Mouse (Mus musculus) MEL (cell line): ENCODE results near the gene Mog. TPM values are rescaled to one million over a fixed set of nuclear protein-coding genes. Genes with fewer than 3 reads are reported as not detected.

ENCODE experiments used
- DNase-seq: peaks from one replicate; pipeline ENCODE4 v3.0.0; 2011; ENCODE audit warnings: low read depth, low spot score
- H3K27ac ChIP-seq: 2 replicates; pipeline ENCODE4 v1.5.1; 2012; ENCODE audit warnings: low read depth, mild to moderate bottlenecking, control low read depth, low read length, moderate library complexity; ENCODE audit not compliant: control insufficient read depth
- H3K27me3 ChIP-seq, 2 experiments: fragments of 150-350 bp in 1 of 2; sonication (generic) in 1 of 2; 2 replicates each; pipeline ENCODE4 v1.6.1; 2012; ENCODE audit warnings: low read length in 2 of 2, mild to moderate bottlenecking in 2 of 2, improper control_type of control experiment in 1 of 2, moderate library complexity in 1 of 2; ENCODE audit not compliant: insufficient read depth in 2 of 2, control insufficient read depth in 1 of 2
- H3K36me3 ChIP-seq, 2 experiments: 2 replicates each; pipeline ENCODE4 v1.6.1; 2012 to 2014; ENCODE audit warnings: low read length in 2 of 2, improper control_type of control experiment in 1 of 2, inconsistent platforms in 1 of 2, mild to moderate bottlenecking in 1 of 2; ENCODE audit not compliant: insufficient read depth in 2 of 2, control insufficient read depth in 1 of 2
- H3K4me1 ChIP-seq, 2 experiments: fragments of 150-350 bp in 1 of 2; sonication (generic) in 1 of 2; 2 replicates each; pipeline ENCODE4 v1.6.1; 2012; ENCODE audit warnings: low read length in 2 of 2, improper control_type of control experiment in 1 of 2, mild to moderate bottlenecking in 1 of 2; ENCODE audit not compliant: insufficient read depth in 2 of 2, control insufficient read depth in 1 of 2
- H3K4me3 ChIP-seq, 2 experiments: fragments of 150-350 bp in 1 of 2; sonication (generic) in 1 of 2; 2 replicates each; pipeline ENCODE4 v1.5.1; 2012; ENCODE audit warnings: low read depth in 2 of 2, low read length in 2 of 2, mild to moderate bottlenecking in 2 of 2, moderate library complexity in 2 of 2, control low read depth in 1 of 2, improper control_type of control experiment in 1 of 2; ENCODE audit not compliant: control insufficient read depth in 1 of 2, insufficient read depth in 1 of 2
- H3K79me2 ChIP-seq: 2 replicates; pipeline ENCODE4 v1.6.1; 2012; ENCODE audit warnings: mild to moderate bottlenecking, low read length, moderate library complexity; ENCODE audit not compliant: control insufficient read depth, poor library complexity, insufficient read depth
- H3K9ac ChIP-seq: 2 replicates; pipeline ENCODE4 v1.6.1; 2012; ENCODE audit warnings: low read depth, mild to moderate bottlenecking, control low read depth, low read length, moderate library complexity; ENCODE audit not compliant: control insufficient read depth, poor library complexity, severe bottlenecking
- H3K9me3 ChIP-seq: fragments of 150-350 bp; sonication (generic); replicated peaks from 2 replicates; pipeline ENCODE4 v1.6.1; 2012; ENCODE audit warnings: mild to moderate bottlenecking, low read length, improper control_type of control experiment, moderate library complexity; ENCODE audit not compliant: insufficient read depth
- BHLHE40 ChIP-seq: IDR thresholded peaks from 2 replicates; pipeline ENCODE4 v1.6.1; 2012; ENCODE audit warnings: low read depth, mild to moderate bottlenecking, inconsistent platforms, low read length, improper control_type of control experiment, borderline replicate concordance
- CHD1 ChIP-seq: IDR thresholded peaks from 2 replicates; pipeline ENCODE4 v1.6.1; 2012; ENCODE audit warnings: low read depth, mild to moderate bottlenecking, inconsistent platforms, low read length, improper control_type of control experiment
- ELF1 ChIP-seq: IDR thresholded peaks from 2 replicates; pipeline ENCODE4 v1.6.1; 2014; ENCODE audit warnings: low read depth, mild to moderate bottlenecking, inconsistent platforms, low read length, improper control_type of control experiment, moderate library complexity
- EP300 ChIP-seq, 2 experiments: IDR thresholded peaks; 2 replicates each; pipeline ENCODE4 v1.6.1; 2011; ENCODE audit warnings: improper control_type of control experiment in 2 of 2, low read length in 2 of 2, low read depth in 1 of 2, mild to moderate bottlenecking in 1 of 2
- ETS1 ChIP-seq: IDR thresholded peaks from 2 replicates; pipeline ENCODE4 v1.6.1; 2012; ENCODE audit warnings: low read depth, mild to moderate bottlenecking, inconsistent platforms, low read length, improper control_type of control experiment, moderate library complexity
- GABPA ChIP-seq: IDR thresholded peaks from 2 replicates; pipeline ENCODE4 v1.6.1; 2012; ENCODE audit warnings: low read depth, mild to moderate bottlenecking, inconsistent platforms, low read length, improper control_type of control experiment, moderate library complexity
- GATA1 ChIP-seq: IDR thresholded peaks from 2 replicates; pipeline ENCODE4 v1.6.1; 2011; ENCODE audit warnings: low read depth, low read length, improper control_type of control experiment
- JUND ChIP-seq: IDR thresholded peaks from 2 replicates; pipeline ENCODE4 v1.6.1; 2011; ENCODE audit warnings: low read depth, mild to moderate bottlenecking, improper control_type of control experiment, low read length
- MAFK ChIP-seq: IDR thresholded peaks from 2 replicates; pipeline ENCODE4 v1.6.1; 2011; ENCODE audit warnings: low read depth, mild to moderate bottlenecking, low read length, improper control_type of control experiment, borderline replicate concordance
- MAX ChIP-seq: IDR thresholded peaks from 2 replicates; pipeline ENCODE4 v1.6.1; 2011; ENCODE audit warnings: low read length, improper control_type of control experiment
- MYB ChIP-seq: IDR thresholded peaks from 2 replicates; pipeline ENCODE4 v1.6.1; 2011; ENCODE audit warnings: mild to moderate bottlenecking, low read depth, low read length, improper control_type of control experiment
- MYC ChIP-seq: IDR thresholded peaks from 2 replicates; pipeline ENCODE4 v1.6.1; 2011; ENCODE audit warnings: low read depth, mild to moderate bottlenecking, low read length, improper control_type of control experiment, moderate library complexity
- NRF1 ChIP-seq: IDR thresholded peaks from 2 replicates; pipeline ENCODE4 v1.6.1; 2014; ENCODE audit warnings: low read depth, mild to moderate bottlenecking, inconsistent platforms, low read length, improper control_type of control experiment, moderate library complexity; ENCODE audit not compliant: poor library complexity, insufficient read depth, severe bottlenecking
- RCOR1 ChIP-seq: IDR thresholded peaks from 2 replicates; pipeline ENCODE4 v1.6.1; 2012; ENCODE audit warnings: low read depth, mild to moderate bottlenecking, inconsistent platforms, low read length, improper control_type of control experiment
- TAL1 ChIP-seq: IDR thresholded peaks from 2 replicates; pipeline ENCODE4 v1.6.1; 2012; ENCODE audit warnings: mild to moderate bottlenecking, inconsistent platforms, low read length, moderate library complexity, mixed read lengths
- UBTF ChIP-seq: IDR thresholded peaks from 2 replicates; pipeline ENCODE4 v1.6.1; 2012; ENCODE audit warnings: low read depth, mild to moderate bottlenecking, inconsistent platforms, low read length, improper control_type of control experiment, moderate library complexity, borderline replicate concordance; ENCODE audit not compliant: insufficient read depth
- ZKSCAN1 ChIP-seq: IDR thresholded peaks from 2 replicates; pipeline ENCODE4 v1.6.1; 2012; ENCODE audit warnings: low read depth, mild to moderate bottlenecking, inconsistent platforms, low read length, improper control_type of control experiment, moderate library complexity
- polyA plus RNA-seq, 2 experiments: library from polyadenylated mRNA; stranded (reverse) in 1 of 2; unstranded in 1 of 2; fragments of >175 nt in 1 of 2; fragments of >200 nt in 1 of 2; gene quantifications; 2 replicates each; pipeline versions ENCODE4 v1.2.1 to v1.2.4; 2012; ENCODE audit warnings: low replicate concordance in 2 of 2, low read depth in 1 of 2; ENCODE audit not compliant: insufficient read length in 2 of 2, insufficient read depth in 1 of 2, missing spikeins in 1 of 2
- total RNA-seq: library from RNA; depleted of rRNA; stranded (reverse); fragments of 300-350 nt; gene quantifications from 2 replicates; pipeline ENCODE4 v1.2.3, GENCODE M21; 2012

Gene Mog
- total and polyA plus RNA-seq, 3 experiments: not detected

DNA sequence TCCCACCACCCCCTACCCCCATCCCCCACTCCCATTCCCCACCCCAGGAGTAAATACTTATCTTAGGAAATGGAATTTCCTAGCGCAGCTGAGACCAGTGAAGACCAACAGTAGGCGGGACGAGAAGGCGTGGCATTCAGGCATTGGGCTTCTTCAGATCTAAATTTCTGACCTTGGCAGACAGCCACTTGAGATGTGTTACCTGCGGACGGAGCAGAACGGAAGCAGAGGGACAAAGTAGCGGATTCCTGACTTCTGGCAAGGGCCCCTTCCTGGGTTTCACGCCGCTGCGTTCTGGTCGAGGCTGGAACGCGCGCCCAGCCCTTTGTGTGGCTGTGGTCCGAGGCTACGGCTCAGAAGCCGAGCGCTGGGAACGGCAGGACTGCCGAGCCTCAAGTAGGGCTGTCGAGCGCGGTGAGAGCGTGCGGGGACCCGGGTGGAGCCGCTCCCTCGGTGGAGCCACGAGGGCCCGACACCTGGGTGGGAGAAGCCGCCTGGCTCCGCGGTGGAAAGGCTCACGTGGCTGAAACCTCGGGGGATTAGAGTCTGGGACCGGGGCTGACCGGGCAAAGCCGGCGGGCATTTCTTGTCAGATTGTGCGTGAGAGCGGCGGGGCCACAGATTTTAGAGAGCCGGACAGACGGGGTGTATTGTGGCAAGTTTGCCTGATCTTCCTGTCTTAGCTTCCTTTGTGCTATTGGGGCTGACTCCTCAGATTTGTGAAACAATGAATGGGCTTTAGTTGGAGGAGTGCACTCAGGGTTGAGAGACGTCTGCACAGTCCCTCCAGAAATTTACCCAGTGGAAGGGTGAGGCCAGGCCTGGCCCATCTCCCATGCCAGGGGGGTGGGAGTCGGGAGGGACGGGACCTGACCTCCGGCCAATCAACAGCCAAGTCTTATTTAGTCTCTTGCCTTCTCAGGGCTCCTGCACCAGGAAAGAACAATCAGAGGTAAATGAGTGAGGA lies 20.6 kb downstream of the Mog start:
- DNase-seq: no peak
- H3K9ac ChIP-seq: no peak overlapping the region
- TF ChIP-seq GABPA (no peak), EP300 (IDR thresholded peaks at IDR 0.05; ENCODE audit: low read depth in 1 of 2, low read length in 2 of 2) (no peak), MAX (no peak), TAL1 (no peak), JUND (no peak), ZKSCAN1 (no peak), MYB (no peak)
- H3K4me1 ChIP-seq: no peaks in the 10 kb centered on the region
- H3K27me3 ChIP-seq: peaks cover 6 to 7% of the 10 kb centered on the region in 2 experiments; a peak in 3 of 4 replicates
- no peaks in the 10 kb centered on the region for H3K36me3 ChIP-seq
- no peak overlapping the region for H3K27ac ChIP-seq
- no peaks in the 10 kb centered on the region for H3K79me2 ChIP-seq
- no peaks in the 10 kb centered on the region for H3K9me3 ChIP-seq
- no peak overlapping the region for H3K4me3 ChIP-seq

GRCm38 (mm10) chr17:37000863-37001262 lies 22.3 kb downstream of the Mog start, which contains the start of gene Zfp57:
Zfp57 (plus strand) TSS chr17:37001163.
- Histone ChIP-seq H3K36me3 (no peaks in the 10 kb centered on the region), H3K27ac (no peak within 1 kb of the TSS), H3K9ac (no peak within 1 kb of the TSS), H3K4me1 (no peaks in the 10 kb centered on the region), H3K79me2 (no peaks in the 10 kb centered on the region), H3K4me3 (no peak within 1 kb of the TSS), H3K9me3 (no peaks in the 10 kb centered on the region), H3K27me3 (peaks cover 0 to 2% of the 10 kb centered on the region in 2 experiments; a peak in 2 of 4 replicates)
- no peak for DNase-seq
- no peak for TF ChIP-seq NRF1
- no peak for TF ChIP-seq ETS1
- no peak for TF ChIP-seq RCOR1
- no peak for TF ChIP-seq MYC
- TF ChIP-seq TAL1: no peak
- no peak for TF ChIP-seq GATA1
- TF ChIP-seq MAFK: no peak
- TF ChIP-seq BHLHE40: no peak
- no peak for TF ChIP-seq UBTF
- no peak for TF ChIP-seq ELF1
- TF ChIP-seq CHD1: no peak
- TF ChIP-seq, all 39 proteins: peak for 0
